Mouse (Mus musculus) MEL (cell line): Measurements from ENCODE around the gene C3ar1. TPM values are rescaled to one million over a fixed set of nuclear protein-coding genes. Genes with fewer than 3 reads are reported as not detected.

Experiments
- DNase-seq: peaks from one replicate; pipeline ENCODE4 v3.0.0; 2011; ENCODE audit warnings: low read depth, low spot score
- H3K27ac ChIP-seq: 2 replicates; pipeline ENCODE4 v1.5.1; 2012; ENCODE audit warnings: low read depth, mild to moderate bottlenecking, control low read depth, low read length, moderate library complexity; ENCODE audit not compliant: control insufficient read depth
- H3K27me3 ChIP-seq, 2 experiments: fragments of 150-350 bp in 1 of 2; sonication (generic) in 1 of 2; 2 replicates each; pipeline ENCODE4 v1.6.1; 2012; ENCODE audit warnings: low read length in 2 of 2, mild to moderate bottlenecking in 2 of 2, improper control_type of control experiment in 1 of 2, moderate library complexity in 1 of 2; ENCODE audit not compliant: insufficient read depth in 2 of 2, control insufficient read depth in 1 of 2
- H3K36me3 ChIP-seq, 2 experiments: 2 replicates each; pipeline ENCODE4 v1.6.1; 2012 to 2014; ENCODE audit warnings: low read length in 2 of 2, improper control_type of control experiment in 1 of 2, inconsistent platforms in 1 of 2, mild to moderate bottlenecking in 1 of 2; ENCODE audit not compliant: insufficient read depth in 2 of 2, control insufficient read depth in 1 of 2
- H3K4me1 ChIP-seq, 2 experiments: fragments of 150-350 bp in 1 of 2; sonication (generic) in 1 of 2; 2 replicates each; pipeline ENCODE4 v1.6.1; 2012; ENCODE audit warnings: low read length in 2 of 2, improper control_type of control experiment in 1 of 2, mild to moderate bottlenecking in 1 of 2; ENCODE audit not compliant: insufficient read depth in 2 of 2, control insufficient read depth in 1 of 2
- H3K4me3 ChIP-seq, 2 experiments: fragments of 150-350 bp in 1 of 2; sonication (generic) in 1 of 2; 2 replicates each; pipeline ENCODE4 v1.5.1; 2012; ENCODE audit warnings: low read depth in 2 of 2, low read length in 2 of 2, mild to moderate bottlenecking in 2 of 2, moderate library complexity in 2 of 2, control low read depth in 1 of 2, improper control_type of control experiment in 1 of 2; ENCODE audit not compliant: control insufficient read depth in 1 of 2, insufficient read depth in 1 of 2
- H3K79me2 ChIP-seq: 2 replicates; pipeline ENCODE4 v1.6.1; 2012; ENCODE audit warnings: mild to moderate bottlenecking, low read length, moderate library complexity; ENCODE audit not compliant: control insufficient read depth, poor library complexity, insufficient read depth
- H3K9ac ChIP-seq: 2 replicates; pipeline ENCODE4 v1.6.1; 2012; ENCODE audit warnings: low read depth, mild to moderate bottlenecking, control low read depth, low read length, moderate library complexity; ENCODE audit not compliant: control insufficient read depth, poor library complexity, severe bottlenecking
- H3K9me3 ChIP-seq: fragments of 150-350 bp; sonication (generic); replicated peaks from 2 replicates; pipeline ENCODE4 v1.6.1; 2012; ENCODE audit warnings: mild to moderate bottlenecking, low read length, improper control_type of control experiment, moderate library complexity; ENCODE audit not compliant: insufficient read depth
- BHLHE40 ChIP-seq: IDR thresholded peaks from 2 replicates; pipeline ENCODE4 v1.6.1; 2012; ENCODE audit warnings: low read depth, mild to moderate bottlenecking, inconsistent platforms, low read length, improper control_type of control experiment, borderline replicate concordance
- CHD1 ChIP-seq: IDR thresholded peaks from 2 replicates; pipeline ENCODE4 v1.6.1; 2012; ENCODE audit warnings: low read depth, mild to moderate bottlenecking, inconsistent platforms, low read length, improper control_type of control experiment
- CHD2 ChIP-seq: IDR thresholded peaks from 2 replicates; pipeline ENCODE4 v1.6.1; 2011; ENCODE audit warnings: low read length, improper control_type of control experiment
- CTCF ChIP-seq, 3 experiments: IDR thresholded peaks in 2 of 3; conservative IDR thresholded peaks in 1 of 3; 2 replicates each; pipeline ENCODE4 v1.5.1; 2011 to 2012; ENCODE audit warnings: low read length in 3 of 3, low read depth in 2 of 3, mild to moderate bottlenecking in 2 of 3, improper control_type of control experiment in 1 of 3, inconsistent platforms in 1 of 3, mixed read lengths in 1 of 3, moderate library complexity in 1 of 3; ENCODE audit not compliant: control insufficient read depth in 1 of 3, insufficient read depth in 1 of 3, poor library complexity in 1 of 3, severe bottlenecking in 1 of 3
- E2F4 ChIP-seq: IDR thresholded peaks from 2 replicates; pipeline ENCODE4 v1.6.1; 2011; ENCODE audit warnings: low read depth, low read length, improper control_type of control experiment, borderline replicate concordance
- ETS1 ChIP-seq: IDR thresholded peaks from 2 replicates; pipeline ENCODE4 v1.6.1; 2012; ENCODE audit warnings: low read depth, mild to moderate bottlenecking, inconsistent platforms, low read length, improper control_type of control experiment, moderate library complexity
- GABPA ChIP-seq: IDR thresholded peaks from 2 replicates; pipeline ENCODE4 v1.6.1; 2012; ENCODE audit warnings: low read depth, mild to moderate bottlenecking, inconsistent platforms, low read length, improper control_type of control experiment, moderate library complexity
- GATA1 ChIP-seq: IDR thresholded peaks from 2 replicates; pipeline ENCODE4 v1.6.1; 2011; ENCODE audit warnings: low read depth, low read length, improper control_type of control experiment
- HCFC1 ChIP-seq: IDR thresholded peaks from 2 replicates; pipeline ENCODE4 v1.6.1; 2012; ENCODE audit warnings: low read depth, mild to moderate bottlenecking, inconsistent platforms, low read length, improper control_type of control experiment, moderate library complexity
- MAX ChIP-seq: IDR thresholded peaks from 2 replicates; pipeline ENCODE4 v1.6.1; 2011; ENCODE audit warnings: low read length, improper control_type of control experiment
- MAZ ChIP-seq: IDR thresholded peaks from 2 replicates; pipeline ENCODE4 v1.6.1; 2012; ENCODE audit warnings: low read depth, mild to moderate bottlenecking, inconsistent platforms, low read length, improper control_type of control experiment
- MXI1 ChIP-seq: IDR thresholded peaks from 2 replicates; pipeline ENCODE4 v1.6.1; 2011; ENCODE audit warnings: mild to moderate bottlenecking, low read depth, low read length, improper control_type of control experiment
- MYB ChIP-seq: IDR thresholded peaks from 2 replicates; pipeline ENCODE4 v1.6.1; 2011; ENCODE audit warnings: mild to moderate bottlenecking, low read depth, low read length, improper control_type of control experiment
- NRF1 ChIP-seq: IDR thresholded peaks from 2 replicates; pipeline ENCODE4 v1.6.1; 2014; ENCODE audit warnings: low read depth, mild to moderate bottlenecking, inconsistent platforms, low read length, improper control_type of control experiment, moderate library complexity; ENCODE audit not compliant: poor library complexity, insufficient read depth, severe bottlenecking
- POLR2AphosphoS5 ChIP-seq: IDR thresholded peaks from 2 replicates; pipeline ENCODE4 v1.6.1; 2012; ENCODE audit warnings: low read depth, borderline replicate concordance, mild to moderate bottlenecking, inconsistent platforms, low read length, moderate library complexity, mixed read lengths
- RAD21 ChIP-seq: IDR thresholded peaks from 2 replicates; pipeline ENCODE4 v1.6.1; 2011; ENCODE audit warnings: mild to moderate bottlenecking, low read depth, low read length, improper control_type of control experiment
- SMC3 ChIP-seq: IDR thresholded peaks from 2 replicates; pipeline ENCODE4 v1.6.1; 2011; ENCODE audit warnings: low read depth, low read length, improper control_type of control experiment
- TBP ChIP-seq: IDR thresholded peaks from 2 replicates; pipeline ENCODE4 v1.8.0; 2011; ENCODE audit warnings: low read depth, low read length, improper control_type of control experiment
- UBTF ChIP-seq: IDR thresholded peaks from 2 replicates; pipeline ENCODE4 v1.6.1; 2012; ENCODE audit warnings: low read depth, mild to moderate bottlenecking, inconsistent platforms, low read length, improper control_type of control experiment, moderate library complexity, borderline replicate concordance; ENCODE audit not compliant: insufficient read depth
- USF1 ChIP-seq: IDR thresholded peaks from 2 replicates; pipeline ENCODE4 v1.6.1; 2014; ENCODE audit warnings: low read depth, mild to moderate bottlenecking, inconsistent platforms, low read length, improper control_type of control experiment, moderate library complexity
- USF2 ChIP-seq, 2 experiments: IDR thresholded peaks; 2 replicates each; pipeline ENCODE4 v1.6.1; 2011 to 2012; ENCODE audit warnings: improper control_type of control experiment in 2 of 2, low read length in 2 of 2, borderline replicate concordance in 1 of 2, inconsistent platforms in 1 of 2, low read depth in 1 of 2, mild to moderate bottlenecking in 1 of 2; ENCODE audit not compliant: insufficient read depth in 1 of 2
- ZC3H11A ChIP-seq: IDR thresholded peaks from 2 replicates; pipeline ENCODE4 v1.6.1; 2012; ENCODE audit warnings: low read depth, mild to moderate bottlenecking, inconsistent platforms, low read length, improper control_type of control experiment
- ZMIZ1 ChIP-seq: IDR thresholded peaks from 2 replicates; pipeline ENCODE4 v1.6.1; 2012; ENCODE audit warnings: low read depth, mild to moderate bottlenecking, inconsistent platforms, low read length, improper control_type of control experiment, moderate library complexity
- polyA plus RNA-seq, 2 experiments: library from polyadenylated mRNA; stranded (reverse) in 1 of 2; unstranded in 1 of 2; fragments of >175 nt in 1 of 2; fragments of >200 nt in 1 of 2; gene quantifications; 2 replicates each; pipeline versions ENCODE4 v1.2.1 to v1.2.4; 2012; ENCODE audit warnings: low replicate concordance in 2 of 2, low read depth in 1 of 2; ENCODE audit not compliant: insufficient read length in 2 of 2, insufficient read depth in 1 of 2, missing spikeins in 1 of 2
- total RNA-seq: library from RNA; depleted of rRNA; stranded (reverse); fragments of 300-350 nt; gene quantifications from 2 replicates; pipeline ENCODE4 v1.2.3, GENCODE M21; 2012

Gene C3ar1
- total and polyA plus RNA-seq, 3 experiments, result 0.33 to 0.69 TPM; not detected in 1

- H3K36me3 ChIP-seq, result peaks cover 0 to 4% of the 10 kb centered on the region in 2 experiments; a peak in 2 of 4 replicates
- H3K4me3 ChIP-seq, result no peak overlapping the region
- H3K9ac ChIP-seq, result no peak overlapping the region
- no peaks in the 10 kb centered on the region for H3K4me1 ChIP-seq
- no peaks in the 10 kb centered on the region for H3K79me2 ChIP-seq
- H3K9me3 ChIP-seq, result no peaks in the 10 kb centered on the region
- no peak overlapping the region for H3K27ac ChIP-seq
- no peaks in the 10 kb centered on the region for H3K27me3 ChIP-seq
- TF ChIP-seq NRF1 (no peak), MXI1 (no peak), HCFC1 (no peak), UBTF (no peak), CHD1 (no peak), GATA1 (no peak), BHLHE40 (no peak), USF1 (no peak), E2F4 (no peak), MAX (no peak), SMC3 (peak; percentile 69), CTCF (IDR thresholded peaks at IDR 0.05 in 2 of 3, conservative IDR thresholded peaks at IDR 0.05 in 1 of 3; ENCODE audit: control insufficient read depth in 1 of 3, insufficient read depth in 1 of 3, low read depth in 2 of 3, low read length in 3 of 3, poor library complexity in 1 of 3, severe bottlenecking in 1 of 3) (peak; percentile 72 to 100 (median 91)), RAD21 (peak; percentile 57), MAZ (no peak), GABPA (no peak), ETS1 (no peak), POLR2AphosphoS5 (no peak), CHD2 (no peak), ZC3H11A (peak; percentile 13; the same call in 1 of the 2 replicates), MYB (no peak), TBP (no peak), USF2 (IDR thresholded peaks at IDR 0.05; ENCODE audit: borderline replicate concordance in 1 of 2, insufficient read depth in 1 of 2, low read depth in 1 of 2, low read length in 2 of 2) (no peak), ZMIZ1 (no peak)
- DNase-seq, result peak; percentile 80
Observed at GRCm38 (mm10) chr6:122834365-122834764, 21.6 kb downstream of the C3ar1 start.
